Mouse (Mus musculus): ENCODE measurements at regions not wholly inside any gene's neighbourhood (a gene's known extent, or its start where the extent isn't known, plus 50 kb on each side); places are given as distances from the start of the nearest gene placed in this dataset.

GRCm38 (mm10) chr16:75360791-75361190 is 225.1 kb downstream of the Lipi start:
- Histone ChIP-seq H3K4me1 (peaks cover 4% of the 10 kb centered on the region), H3K27ac (replicated peaks) (no peak overlapping the region), H3K27me3 (ENCODE audit: low read depth, poor library complexity, severe bottlenecking) (no peaks in the 10 kb centered on the region), H3K4me3 (no peak overlapping the region), H3K9me3 (replicated peaks) (no peaks in the 10 kb centered on the region), H3K36me3 (no peaks in the 10 kb centered on the region)
- WGBS = 91% methylated on average over 4 of the region's 4 CpGs
- no peak for DNase-seq (ENCODE audit: low spot score)

GRCm38 (mm10) chr16:75353394-75353793 is 232.5 kb downstream of the Lipi start:
- Histone ChIP-seq H3K36me3 (no peaks in the 10 kb centered on the region), H3K27ac (replicated peaks) (no peak overlapping the region), H3K4me1 (no peaks in the 10 kb centered on the region), H3K9me3 (replicated peaks) (no peaks in the 10 kb centered on the region), H3K27me3 (ENCODE audit: low read depth, poor library complexity, severe bottlenecking) (no peaks in the 10 kb centered on the region), H3K4me3 (no peak overlapping the region)
- WGBS = 95% methylated on average over 1 of the region's 1 CpGs
- DNase-seq (ENCODE audit: low spot score) = no peak

- no peaks in the 10 kb centered on the region for H3K9me3 ChIP-seq (replicated peaks)
- 89% methylated on average over 8 of the region's 8 CpGs for WGBS
- H3K27ac ChIP-seq (replicated peaks) = no peak overlapping the region
- no peak for DNase-seq (ENCODE audit: low spot score)
- no peaks in the 10 kb centered on the region for H3K27me3 ChIP-seq (ENCODE audit: low read depth, poor library complexity, severe bottlenecking)
- no peaks in the 10 kb centered on the region for H3K36me3 ChIP-seq
- no peak overlapping the region for H3K4me3 ChIP-seq
- no peaks in the 10 kb centered on the region for H3K4me1 ChIP-seq
These were observed 241.5 kb downstream of the Lipi start for GRCm38 (mm10) chr16:75344201-75344927.

- no peaks in the 10 kb centered on the region for H3K4me1 ChIP-seq
- no peaks in the 10 kb centered on the region for H3K9me3 ChIP-seq (replicated peaks)
- H3K27ac ChIP-seq (replicated peaks) = no peak overlapping the region
- H3K27me3 ChIP-seq (ENCODE audit: low read depth, poor library complexity, severe bottlenecking) = no peaks in the 10 kb centered on the region
- H3K4me3 ChIP-seq = no peak overlapping the region
- no peak for DNase-seq (ENCODE audit: low spot score)
- whole genome bisulfite sequencing = 53% methylated on average over 11 of the region's 11 CpGs
- no peaks in the 10 kb centered on the region for H3K36me3 ChIP-seq
These were observed 242.6 kb downstream of the Lipi start for GRCm38 (mm10) chr16:75343028-75343901.

GRCm38 (mm10) chr16:75334228-75334627 is 251.6 kb downstream of the Lipi start:
- no peaks in the 10 kb centered on the region for H3K36me3 ChIP-seq
- DNase-seq (ENCODE audit: low spot score) = no peak
- H3K27ac ChIP-seq (replicated peaks) = no peak overlapping the region
- H3K4me3 ChIP-seq = no peak overlapping the region
- 91% methylated on average over 2 of the region's 2 CpGs for WGBS
- H3K27me3 ChIP-seq (ENCODE audit: low read depth, poor library complexity, severe bottlenecking) = no peaks in the 10 kb centered on the region
- H3K9me3 ChIP-seq (replicated peaks) = no peaks in the 10 kb centered on the region
- no peaks in the 10 kb centered on the region for H3K4me1 ChIP-seq

- no peak overlapping the region for H3K4me3 ChIP-seq
- DNase-seq (ENCODE audit: low spot score) = no peak
- 67% methylated on average over 5 of the region's 5 CpGs for WGBS
These were observed 252.1 kb downstream of the Lipi start for GRCm38 (mm10) chr16:75333750-75334149.

GRCm38 (mm10) chr16:75332853-75333252 is 253.0 kb downstream of the Lipi start:
- Histone ChIP-seq H3K9me3 (replicated peaks) (no peaks in the 10 kb centered on the region), H3K27ac (replicated peaks) (no peak overlapping the region), H3K36me3 (no peaks in the 10 kb centered on the region), H3K4me1 (no peaks in the 10 kb centered on the region), H3K27me3 (ENCODE audit: low read depth, poor library complexity, severe bottlenecking) (no peaks in the 10 kb centered on the region), H3K4me3 (no peak overlapping the region)
- DNase-seq (ENCODE audit: low spot score) = no peak
- WGBS = 93% methylated on average over 4 of the region's 4 CpGs

More at GRCm38 (mm10) chr16:75333750-75334149, 252.1 kb downstream of the Lipi start:
- no peaks in the 10 kb centered on the region for H3K36me3 ChIP-seq
- H3K4me1 ChIP-seq = no peaks in the 10 kb centered on the region
- H3K27ac ChIP-seq (replicated peaks) = no peak overlapping the region
- H3K9me3 ChIP-seq (replicated peaks) = no peaks in the 10 kb centered on the region
- no peaks in the 10 kb centered on the region for H3K27me3 ChIP-seq (ENCODE audit: low read depth, poor library complexity, severe bottlenecking)

GRCm38 (mm10) chr16:75325296-75325695 is 260.6 kb downstream of the Lipi start:
- WGBS = 82% methylated on average over 1 of the region's 1 CpGs
- H3K9me3 ChIP-seq (replicated peaks) = no peaks in the 10 kb centered on the region
- H3K36me3 ChIP-seq = no peaks in the 10 kb centered on the region
- H3K27ac ChIP-seq (replicated peaks) = no peak overlapping the region
- H3K4me3 ChIP-seq = no peak overlapping the region
- DNase-seq (ENCODE audit: low spot score) = no peak
- no peaks in the 10 kb centered on the region for H3K27me3 ChIP-seq (ENCODE audit: low read depth, poor library complexity, severe bottlenecking)
- H3K4me1 ChIP-seq = no peaks in the 10 kb centered on the region

GRCm38 (mm10) chr16:75304743-75305142 is 281.1 kb downstream of the Lipi start:
- H3K27ac ChIP-seq (replicated peaks) = no peak overlapping the region
- H3K27me3 ChIP-seq (ENCODE audit: low read depth, poor library complexity, severe bottlenecking) = no peaks in the 10 kb centered on the region
- WGBS = 83% methylated on average over 4 of the region's 4 CpGs
- H3K36me3 ChIP-seq = no peaks in the 10 kb centered on the region
- H3K4me1 ChIP-seq = no peaks in the 10 kb centered on the region
- no peak overlapping the region for H3K4me3 ChIP-seq
- no peaks in the 10 kb centered on the region for H3K9me3 ChIP-seq (replicated peaks)
- no peak for DNase-seq (ENCODE audit: low spot score)

GRCm38 (mm10) chr16:75297416-75297815 is 288.4 kb downstream of the Lipi start:
- no peaks in the 10 kb centered on the region for H3K36me3 ChIP-seq
- 92% methylated on average over 3 of the region's 3 CpGs for WGBS
- no peak overlapping the region for H3K27ac ChIP-seq (replicated peaks)
- H3K27me3 ChIP-seq (ENCODE audit: low read depth, poor library complexity, severe bottlenecking) = no peaks in the 10 kb centered on the region
- H3K4me3 ChIP-seq = no peak overlapping the region
- no peaks in the 10 kb centered on the region for H3K4me1 ChIP-seq
- no peak for DNase-seq (ENCODE audit: low spot score)
- no peaks in the 10 kb centered on the region for H3K9me3 ChIP-seq (replicated peaks)

- no peaks in the 10 kb centered on the region for H3K36me3 ChIP-seq
- H3K27me3 ChIP-seq (ENCODE audit: low read depth, poor library complexity, severe bottlenecking) = no peaks in the 10 kb centered on the region
- H3K4me1 ChIP-seq = no peaks in the 10 kb centered on the region
- no peak overlapping the region for H3K27ac ChIP-seq (replicated peaks)
- DNase-seq (ENCODE audit: low spot score) = no peak
- H3K9me3 ChIP-seq (replicated peaks) = no peaks in the 10 kb centered on the region
- 89% methylated on average over 9 of the region's 9 CpGs for WGBS
- H3K4me3 ChIP-seq = no peak overlapping the region
These were observed 293.0 kb downstream of the Lipi start for GRCm38 (mm10) chr16:75292736-75293428.

GRCm38 (mm10) chr16:75291194-75291593 is 294.7 kb downstream of the Lipi start:
- no peaks in the 10 kb centered on the region for H3K27me3 ChIP-seq (ENCODE audit: low read depth, poor library complexity, severe bottlenecking)
- WGBS = 52% methylated on average over 4 of the region's 4 CpGs
- no peak overlapping the region for H3K27ac ChIP-seq (replicated peaks)
- H3K9me3 ChIP-seq (replicated peaks) = no peaks in the 10 kb centered on the region
- no peak for DNase-seq (ENCODE audit: low spot score)
- no peaks in the 10 kb centered on the region for H3K4me1 ChIP-seq
- no peak overlapping the region for H3K4me3 ChIP-seq
- no peaks in the 10 kb centered on the region for H3K36me3 ChIP-seq

- WGBS = 92% methylated on average over 1 of the region's 1 CpGs
- H3K27ac ChIP-seq (replicated peaks) = no peak overlapping the region
These were observed 298.7 kb downstream of the Lipi start for GRCm38 (mm10) chr16:75287150-75287549.

More at GRCm38 (mm10) chr16:75287150-75287549, 298.7 kb downstream of the Lipi start:
- no peaks in the 10 kb centered on the region for H3K4me1 ChIP-seq
- DNase-seq (ENCODE audit: low spot score) = no peak
- H3K36me3 ChIP-seq = no peaks in the 10 kb centered on the region
- no peaks in the 10 kb centered on the region for H3K27me3 ChIP-seq (ENCODE audit: low read depth, poor library complexity, severe bottlenecking)
- no peaks in the 10 kb centered on the region for H3K9me3 ChIP-seq (replicated peaks)
- no peak overlapping the region for H3K4me3 ChIP-seq

Measured in midbrain, embryonic 10.5 days (tissue).